ENCODE assay signal across 15 mouse cellular contexts in the genomic region with DNA sequence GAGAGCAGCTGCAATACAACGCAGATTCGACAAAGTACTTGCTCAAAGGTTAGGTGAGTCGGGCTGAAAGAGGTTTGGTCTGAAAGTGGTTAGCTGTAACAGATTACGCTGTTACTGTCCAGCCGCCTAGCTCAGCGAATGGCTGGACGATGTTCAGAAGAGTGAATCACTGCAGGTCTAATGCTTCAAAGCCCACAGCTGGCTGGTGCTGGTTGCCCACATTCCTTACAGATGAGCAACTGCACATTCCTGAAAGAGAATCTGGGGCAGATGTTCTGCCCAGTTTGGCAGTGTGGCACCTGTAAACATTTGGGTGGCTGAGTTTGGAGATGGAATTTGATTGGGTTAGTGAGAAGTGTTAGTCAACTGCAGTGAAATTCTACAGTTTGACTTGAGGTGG. TPM values are rescaled to one million over a fixed set of nuclear protein-coding genes. Genes with fewer than 3 reads are reported as not detected.
DNase-seq lines count a peak whose midpoint lies in the region; ATAC-seq and TF ChIP-seq lines count a peak whose summit lies in the region.
"Had no signal": no experiment of that assay in that cellular context is flagged by ENCODE, and none has a peak within 500 bp of the region (broad histone marks: within the 10 kb centered on the region; RNA-seq: fewer than 3 reads in every experiment).

No protein-coding gene starts in this region.

- TF ChIP-seq CTCF in gastrocnemius, adult 2 months (IDR thresholded peaks at IDR 0.05): no peak

- no peak for ATAC-seq in megakaryocyte progenitor cell, adult 5-6 weeks (replicated peaks; ENCODE audit: poor library complexity)
- ATAC-seq: intestine, embryonic 15.5 days; midbrain, embryonic 15.5 days had no signal

- H3K27ac ChIP-seq in gastrocnemius, adult 2 months: no peak overlapping the region
- H3K27ac ChIP-seq: intestine, embryonic 15.5 days; midbrain, embryonic 15.5 days; neural tube, embryonic 12.5 days had no signal

- H3K4me3 ChIP-seq in gastrocnemius, adult 2 months: no peak overlapping the region
- H3K4me3 ChIP-seq: erythroblast, embryonic 14.5 days; intestine, embryonic 15.5 days; midbrain, embryonic 15.5 days; neural tube, embryonic 12.5 days had no signal

- intact Hi-C loops in gastrocnemius, adult 2 months (cut with DNase I): no loop called here
- intact Hi-C loops in gastrocnemius, postnatal 36 days (cut with DNase I): no loop called here

- DNase-seq in gastrocnemius, adult 2 months: peak; percentile 26
- no peak for DNase-seq in gastrocnemius, postnatal 36 days
- DNase-seq in lung, postnatal 25 days (ENCODE audit: low spot score): peak; percentile 5
- no peak for DNase-seq in lung, postnatal 10 days
- peak; percentile 66 for DNase-seq in adrenal gland, adult 2 months
- peak; percentile 22 for DNase-seq in kidney, postnatal 14 days
- DNase-seq in right cerebral cortex, postnatal 14 days: no peak
- DNase-seq: cerebellum, postnatal 10 days; lung, postnatal 4 days; retina, postnatal 1 day had no signal

RNA-seq across cellular contexts. Expression of a gene that starts 2.8 kb away (rescaled TPM):
- 10 to 100 TPM; 12.8 to 13.0 TPM for total RNA-seq in gastrocnemius, adult 2 months (2021)
- total RNA-seq in gastrocnemius, postnatal 36 days (2021): 10 to 100 TPM; 12.8 to 12.9 TPM
- total RNA-seq in adrenal gland, adult 2 months (2021): 10 to 100 TPM; 33.3 to 45.6 TPM
- polyA plus RNA-seq in adrenal gland, adult 2 months (2012; rRNA removed): 34.1 and 41.4 TPM in 2 replicates
- 15.5 and 21.0 TPM in 2 replicates for total RNA-seq in megakaryocyte progenitor cell, adult 5-6 weeks (2015)
- total RNA-seq in megakaryocyte progenitor cell, adult 5-6 weeks (2017): 12.0 and 13.7 TPM in 2 replicates

Comparison
In these comparisons a context has a peak if more than half of its experiments do, and no peak if none do; other contexts are left out.
1. DNase-seq: peak in gastrocnemius, adult 2 months (single experiment), lung, postnatal 25 days (single experiment), adrenal gland, adult 2 months (single experiment) and kidney, postnatal 14 days (single experiment); none in gastrocnemius, postnatal 36 days (0 of 2), lung, postnatal 10 days (single experiment) and right cerebral cortex, postnatal 14 days (single experiment).